In the genomic region with DNA sequence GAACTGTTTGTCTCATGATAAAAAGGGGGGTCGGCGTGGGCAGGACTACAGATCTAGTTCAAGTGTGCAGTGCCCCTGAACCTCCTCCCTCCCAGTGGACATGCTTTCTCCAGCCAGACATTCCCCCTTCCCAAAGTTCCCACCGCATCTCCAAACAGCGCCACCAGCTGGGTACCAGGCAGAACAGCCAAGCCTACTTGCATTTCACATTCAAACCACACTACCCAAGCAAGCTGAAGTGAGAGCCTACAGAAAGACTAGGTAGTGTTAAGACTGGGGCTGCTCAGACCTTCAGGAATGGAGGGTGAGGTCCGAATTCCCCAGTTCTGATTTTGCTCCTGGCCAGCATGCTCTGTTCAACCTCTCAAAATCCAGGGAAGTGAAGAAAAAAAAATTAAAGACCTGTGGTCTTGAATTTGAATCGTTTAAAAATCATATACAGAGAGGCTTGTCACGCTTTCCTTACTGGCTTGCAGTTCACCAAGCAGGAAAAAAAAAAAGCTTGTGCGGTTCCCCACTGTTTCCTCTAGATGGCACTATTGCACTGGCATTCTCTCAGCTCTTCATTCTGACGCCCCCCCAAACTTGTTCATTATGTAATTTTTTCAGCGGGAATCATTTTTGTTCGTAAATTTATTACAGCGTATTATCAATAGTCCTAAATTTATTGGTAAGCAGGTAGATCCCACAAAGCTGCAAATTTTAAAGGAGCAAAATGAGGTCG, we compare ENCODE assay signal across 8 mouse cellular contexts.
A peak's percentile ranks its signal among the peaks of the same experiment; 100 is the strongest.
DNase-seq lines count a peak whose midpoint lies in the region; ATAC-seq and TF ChIP-seq lines count a peak whose summit lies in the region.

No protein-coding gene starts in this region.

- WGBS in liver, embryonic 12.5 days (ENCODE audit: insufficient replicate concordance): 21% methylated on average over 13 of the region's 13 CpGs
- WGBS in liver, embryonic 11.5 days: 19% methylated on average over 13 of the region's 13 CpGs
- WGBS in forebrain, embryonic 13.5 days: 23% methylated on average over 13 of the region's 13 CpGs
- WGBS in intestine, embryonic 14.5 days: 23% methylated on average over 13 of the region's 13 CpGs

- TF ChIP-seq CTCF in brain, embryonic 14.5 days (IDR thresholded peaks at IDR 0.05; ENCODE audit: borderline replicate concordance, extremely low read depth, insufficient read depth, insufficient read length): peak; percentile 79

- DNase-seq in liver, embryonic 11.5 days (ENCODE audit: low spot score): no peak
- DNase-seq in brain, embryonic 14.5 days (ENCODE audit: low read depth): peak; percentile 88
- DNase-seq in intestine, embryonic 14.5 days (ENCODE audit: low spot score): peak; percentile 55
- DNase-seq in lung, postnatal 10 days: peak; percentile 51
- peak; percentile 26 for DNase-seq in right cerebral cortex, postnatal 14 days
- no peak for DNase-seq in urinary bladder, postnatal 14 days (ENCODE audit: low spot score)

- H3K4me1 ChIP-seq in liver, embryonic 12.5 days: 0 out of 2 replicates have a peak, but pooled peaks cover 10% of the 10 kb centered on the region
- no peaks in the 10 kb centered on the region for H3K4me1 ChIP-seq in liver, embryonic 11.5 days (replicated peaks; ENCODE audit: control insufficient read depth, insufficient read depth, low read length)
- peaks cover 33% of the 10 kb centered on the region for H3K4me1 ChIP-seq in forebrain, embryonic 13.5 days
- 0 out of 2 replicates have a peak, but pooled peaks cover 14% of the 10 kb centered on the region for H3K4me1 ChIP-seq in intestine, embryonic 14.5 days (replicated peaks; ENCODE audit: control insufficient read depth, insufficient read depth, low read length)

- no peak overlapping the region for H3K27ac ChIP-seq in liver, embryonic 12.5 days
- H3K27ac ChIP-seq in liver, embryonic 11.5 days (ENCODE audit: low read depth, low read length): no peak overlapping the region
- no peak overlapping the region for H3K27ac ChIP-seq in forebrain, embryonic 13.5 days
- no peak overlapping the region for H3K27ac ChIP-seq in intestine, embryonic 14.5 days (ENCODE audit: low read depth)

- H3K4me2 ChIP-seq in liver, embryonic 12.5 days: 0 out of 2 replicates have a peak overlapping the region, but pooled peaks have one; percentile 4
- no peak overlapping the region for H3K4me2 ChIP-seq in liver, embryonic 11.5 days
- H3K4me2 ChIP-seq in forebrain, embryonic 13.5 days: peak overlapping the region; percentile 57
- peak overlapping the region; percentile 44 for H3K4me2 ChIP-seq in intestine, embryonic 14.5 days (ENCODE audit: low read length)

- no peak overlapping the region for H3K9ac ChIP-seq in liver, embryonic 12.5 days
- no peak overlapping the region for H3K9ac ChIP-seq in liver, embryonic 11.5 days (ENCODE audit: low read depth, low read length)
- peak overlapping the region; percentile 26 for H3K9ac ChIP-seq in forebrain, embryonic 13.5 days
- H3K9ac ChIP-seq in intestine, embryonic 14.5 days (ENCODE audit: low read length): no peak overlapping the region

- no peak for TF ChIP-seq POLR2A in brain, embryonic 14.5 days (IDR thresholded peaks at IDR 0.05; ENCODE audit: borderline replicate concordance, extremely low read depth, insufficient read depth, insufficient read length, poor library complexity, severe bottlenecking)

- H3K36me3 ChIP-seq in liver, embryonic 12.5 days: no peaks in the 10 kb centered on the region
- no peaks in the 10 kb centered on the region for H3K36me3 ChIP-seq in liver, embryonic 11.5 days (ENCODE audit: control insufficient read depth, insufficient read depth, low read length)
- no peaks in the 10 kb centered on the region for H3K36me3 ChIP-seq in forebrain, embryonic 13.5 days (ENCODE audit: poor library complexity, severe bottlenecking)
- no peaks in the 10 kb centered on the region for H3K36me3 ChIP-seq in intestine, embryonic 14.5 days (ENCODE audit: control insufficient read depth, insufficient read depth, low read length)

- peaks cover 5% of the 10 kb centered on the region; the same call in 1 of the 2 replicates for H3K27me3 ChIP-seq in liver, embryonic 12.5 days (replicated peaks)
- H3K27me3 ChIP-seq in liver, embryonic 11.5 days (replicated peaks; ENCODE audit: control insufficient read depth, insufficient read depth, low read length): no peaks in the 10 kb centered on the region
- H3K27me3 ChIP-seq in forebrain, embryonic 13.5 days: no peaks in the 10 kb centered on the region
- H3K27me3 ChIP-seq in intestine, embryonic 14.5 days (replicated peaks; ENCODE audit: control insufficient read depth, insufficient read depth, low read length): no peaks in the 10 kb centered on the region

- no peaks in the 10 kb centered on the region for H3K9me3 ChIP-seq in liver, embryonic 12.5 days (replicated peaks)
- H3K9me3 ChIP-seq in liver, embryonic 11.5 days (ENCODE audit: control insufficient read depth, low read length): no peaks in the 10 kb centered on the region
- H3K9me3 ChIP-seq in forebrain, embryonic 13.5 days (replicated peaks): no peaks in the 10 kb centered on the region
- no peaks in the 10 kb centered on the region for H3K9me3 ChIP-seq in intestine, embryonic 14.5 days (ENCODE audit: control insufficient read depth, low read length)

- no peak for ATAC-seq in liver, embryonic 12.5 days
- no peak for ATAC-seq in liver, embryonic 11.5 days (replicated peaks; ENCODE audit: low FRiP score)
- peak; percentile 37 for ATAC-seq in forebrain, embryonic 13.5 days
- ATAC-seq in intestine, embryonic 14.5 days (replicated peaks; ENCODE audit: low FRiP score, low TSS enrichment, low read depth): no peak

- no peak overlapping the region for H3K4me3 ChIP-seq in liver, embryonic 12.5 days
- no peak overlapping the region for H3K4me3 ChIP-seq in liver, embryonic 11.5 days (ENCODE audit: low read depth, low read length)
- peak overlapping the region; percentile 24 for H3K4me3 ChIP-seq in forebrain, embryonic 13.5 days
- H3K4me3 ChIP-seq in intestine, embryonic 14.5 days (ENCODE audit: low read depth, low read length): no peak overlapping the region

Comparison
In these comparisons a context has a peak if more than half of its experiments do, and no peak if none do; other contexts are left out.
1. DNase-seq: peak in brain, embryonic 14.5 days (single experiment), intestine, embryonic 14.5 days (single experiment), lung, postnatal 10 days (single experiment) and right cerebral cortex, postnatal 14 days (single experiment); none in liver, embryonic 11.5 days (single experiment) and urinary bladder, postnatal 14 days (single experiment).